Mouse (Mus musculus): ENCODE data around the gene Fus. TPM values are rescaled to one million over a fixed set of nuclear protein-coding genes. Genes with fewer than 3 reads are reported as not detected.

Gene Fus
- polyA plus RNA-seq, 1 experiment from 2014 or later = 139 TPM

DNA sequence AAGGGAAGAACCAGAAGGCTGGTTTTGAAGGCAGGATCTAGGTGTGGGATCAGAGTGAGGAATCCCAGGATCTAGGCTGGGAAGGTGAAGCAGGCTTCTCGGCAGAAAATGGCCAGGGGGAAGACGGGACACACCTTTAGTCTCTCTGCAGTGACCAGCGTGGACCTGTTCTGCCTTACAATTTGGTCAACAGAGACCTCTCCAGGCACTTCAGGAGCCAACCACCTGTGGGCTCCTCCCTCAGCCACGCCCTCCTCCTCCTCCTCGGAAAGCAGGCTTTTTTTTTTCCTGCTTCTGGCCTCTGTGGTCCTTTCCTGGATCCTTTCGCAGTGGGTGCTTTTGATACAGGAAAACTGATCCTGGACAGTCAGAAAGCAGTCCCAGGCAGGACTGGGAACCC, 37.3 kb upstream of the Fus start, which contains the start of gene Prss8:
Gene Prss8, minus strand, starts transcription at position 182 of the 400 bp plus-strand sequence.
- H3K27ac ChIP-seq (ENCODE audit: low read length) = peak within 1 kb of the TSS; percentile 95

GRCm38 (mm10) chr7:127930636-127931035, 36.6 kb upstream of the Fus start:
- Histone ChIP-seq H3K4me3 (ENCODE audit: low read depth, low read length) (no peak overlapping the region), H3K27ac (ENCODE audit: low read length) (peak overlapping the region; percentile 95), H3K9ac (replicated peaks; ENCODE audit: low read depth) (no peak overlapping the region), H3K4me1 (ENCODE audit: insufficient read depth, low read depth, low read length) (peaks cover 4% of the 10 kb centered on the region; the same call in 1 of the 2 replicates), H3K4me2 (replicated peaks; ENCODE audit: low read depth, low read length) (peak overlapping the region; percentile 39), H3K36me3 (ENCODE audit: insufficient read depth, low read length) (no peaks in the 10 kb centered on the region), H3K9me3 (ENCODE audit: low read length) (no peaks in the 10 kb centered on the region), H3K27me3 (replicated peaks; ENCODE audit: insufficient read depth, low read length) (no peaks in the 10 kb centered on the region)
- 60% methylated on average over 5 of the region's 5 CpGs for WGBS
- DNase-seq (ENCODE audit: low spot score) (no peak), ATAC-seq (no peak)
- TF ChIP-seq CTCF (IDR thresholded peaks at IDR 0.05) = no peak
- TF ChIP-seq EP300 (IDR thresholded peaks at IDR 0.05) = no peak

More for the DNA sequence above, 37.3 kb upstream of the Fus start, which contains the start of gene Prss8:
- peak; percentile 45; the same call in 1 of the 2 replicates for TF ChIP-seq EP300 (IDR thresholded peaks at IDR 0.05)
- TF ChIP-seq CTCF (IDR thresholded peaks at IDR 0.05) = no peak
- no peaks in the 10 kb centered on the region for H3K9me3 ChIP-seq (ENCODE audit: low read length)
- peak within 1 kb of the TSS; percentile 63 for H3K4me2 ChIP-seq (replicated peaks; ENCODE audit: low read depth, low read length)
- ATAC-seq (peak; percentile 42), DNase-seq (ENCODE audit: low spot score) (peak; percentile 94)
- no peaks in the 10 kb centered on the region for H3K27me3 ChIP-seq (replicated peaks; ENCODE audit: insufficient read depth, low read length)
- 0 out of 2 replicates have a peak, but pooled peaks cover under 1% of the 10 kb centered on the region for H3K36me3 ChIP-seq (ENCODE audit: insufficient read depth, low read length)
- peak within 1 kb of the TSS; percentile 53 for H3K4me3 ChIP-seq (ENCODE audit: low read depth, low read length)
- peaks cover 4% of the 10 kb centered on the region; the same call in 1 of the 2 replicates for H3K4me1 ChIP-seq (ENCODE audit: insufficient read depth, low read depth, low read length)
- 22% methylated on average over 6 of the region's 6 CpGs for WGBS
- peak within 1 kb of the TSS; percentile 82 for H3K9ac ChIP-seq (replicated peaks; ENCODE audit: low read depth)

DNA sequence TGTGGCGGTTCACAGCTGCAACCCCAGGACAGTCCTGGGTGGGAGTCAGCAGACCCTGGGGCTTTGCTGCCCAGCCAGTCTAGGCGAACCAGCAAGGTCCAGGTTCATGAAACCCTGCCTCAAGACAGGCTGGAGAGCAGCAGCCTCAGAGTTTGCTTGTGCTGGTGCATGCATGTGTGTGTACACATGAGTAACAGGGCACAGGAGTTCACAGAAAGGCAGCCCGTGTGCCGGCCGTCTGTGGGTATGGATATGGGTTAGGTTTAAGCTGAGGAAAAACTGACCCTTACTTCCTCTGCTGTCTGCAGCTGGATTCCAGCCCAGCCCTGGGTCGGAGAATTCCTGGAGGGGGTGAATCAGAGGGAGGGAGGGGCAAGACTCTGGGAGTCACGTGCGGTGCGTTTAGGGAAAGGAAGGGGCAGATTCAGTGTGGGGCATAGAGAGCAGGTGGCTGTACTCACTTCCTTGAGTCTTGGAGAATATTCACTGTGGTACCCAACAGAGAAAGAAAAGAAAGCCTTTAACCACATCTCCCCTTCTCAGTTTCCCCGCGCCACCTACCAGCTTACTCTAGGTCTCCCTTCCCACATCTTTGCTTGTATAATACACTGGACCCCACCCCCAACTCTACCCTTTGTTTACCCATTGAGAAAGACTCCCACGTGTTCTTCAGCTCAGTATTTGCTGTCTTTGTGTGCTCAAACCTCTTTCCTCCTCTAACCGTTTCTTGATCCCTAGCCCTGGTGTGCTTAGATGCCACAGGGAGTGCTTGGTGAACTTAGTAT, 35.7 kb upstream of the Fus start:
- no peaks in the 10 kb centered on the region for H3K36me3 ChIP-seq (ENCODE audit: insufficient read depth, low read length)
- peak; percentile 86 for DNase-seq (ENCODE audit: low spot score)
- H3K27ac ChIP-seq (ENCODE audit: low read length) = peak overlapping the region; percentile 95
- H3K9ac ChIP-seq (replicated peaks; ENCODE audit: low read depth) = no peak overlapping the region
- peak; percentile 34 for ATAC-seq
- H3K27me3 ChIP-seq (replicated peaks; ENCODE audit: insufficient read depth, low read length) = no peaks in the 10 kb centered on the region
- H3K4me1 ChIP-seq (ENCODE audit: insufficient read depth, low read depth, low read length) = peaks cover 10% of the 10 kb centered on the region; the same call in 1 of the 2 replicates
- H3K4me2 ChIP-seq (replicated peaks; ENCODE audit: low read depth, low read length) = peak overlapping the region; percentile 30
- 18% methylated on average over 13 of the region's 13 CpGs for WGBS
- no peak for TF ChIP-seq CTCF (IDR thresholded peaks at IDR 0.05)
- peak; percentile 59 for TF ChIP-seq EP300 (IDR thresholded peaks at IDR 0.05)
- no peaks in the 10 kb centered on the region for H3K9me3 ChIP-seq (ENCODE audit: low read length)
- no peak overlapping the region for H3K4me3 ChIP-seq (ENCODE audit: low read depth, low read length)

- Histone ChIP-seq H3K4me1 (ENCODE audit: insufficient read depth, low read depth, low read length) (peaks cover 10% of the 10 kb centered on the region; the same call in 1 of the 2 replicates), H3K27me3 (replicated peaks; ENCODE audit: insufficient read depth, low read length) (no peaks in the 10 kb centered on the region), H3K4me3 (ENCODE audit: low read depth, low read length) (no peak overlapping the region), H3K4me2 (replicated peaks; ENCODE audit: low read depth, low read length) (peak overlapping the region; percentile 30), H3K9ac (replicated peaks; ENCODE audit: low read depth) (0 out of 2 replicates have a peak overlapping the region, but pooled peaks have one; percentile 8), H3K36me3 (ENCODE audit: insufficient read depth, low read length) (no peaks in the 10 kb centered on the region), H3K9me3 (ENCODE audit: low read length) (no peaks in the 10 kb centered on the region), H3K27ac (ENCODE audit: low read length) (peak overlapping the region; percentile 95)
- TF ChIP-seq EP300 (IDR thresholded peaks at IDR 0.05) (peak; percentile 88), CTCF (IDR thresholded peaks at IDR 0.05) (peak; percentile 27)
- ATAC-seq (peak; percentile 62), DNase-seq (ENCODE audit: low spot score) (peak; percentile 89)
- 26% methylated on average over 13 of the region's 13 CpGs for whole genome bisulfite sequencing
These were observed 34.8 kb upstream of the Fus start for GRCm38 (mm10) chr7:127932273-127933031.

GRCm38 (mm10) chr7:127934075-127934474, 33.2 kb upstream of the Fus start:
- ATAC-seq (no peak), DNase-seq (ENCODE audit: low spot score) (no peak)
- H3K36me3 ChIP-seq (ENCODE audit: insufficient read depth, low read length) = no peaks in the 10 kb centered on the region
- no peak overlapping the region for H3K4me3 ChIP-seq (ENCODE audit: low read depth, low read length)
- H3K4me1 ChIP-seq (ENCODE audit: insufficient read depth, low read depth, low read length) = peaks cover 10% of the 10 kb centered on the region; the same call in 1 of the 2 replicates
- H3K9me3 ChIP-seq (ENCODE audit: low read length) = no peaks in the 10 kb centered on the region
- no peaks in the 10 kb centered on the region for H3K27me3 ChIP-seq (replicated peaks; ENCODE audit: insufficient read depth, low read length)
- no peak overlapping the region for H3K4me2 ChIP-seq (replicated peaks; ENCODE audit: low read depth, low read length)
- TF ChIP-seq EP300 (IDR thresholded peaks at IDR 0.05) (no peak), CTCF (IDR thresholded peaks at IDR 0.05) (no peak)
- no peak overlapping the region for H3K9ac ChIP-seq (replicated peaks; ENCODE audit: low read depth)
- peak overlapping the region; percentile 95; the same call in 1 of the 2 replicates for H3K27ac ChIP-seq (ENCODE audit: low read length)
- WGBS = 58% methylated on average over 5 of the region's 5 CpGs

Data from lung, postnatal 0 days (tissue).